Mouse (Mus musculus) spleen, adult 2 months (tissue): ENCODE results near the gene Sec24a.
"Not testable (repeated sequence)": the region's sequence is repeated elsewhere in the genome, so short reads cannot be mapped to it uniquely, and the experiment has no call there.

Experiments used
- CTCF ChIP-seq: fragments of 200-500 bp; IDR thresholded peaks from 2 replicates; pipeline ENCODE4 v1.5.1; 2011; ENCODE audit warnings: mild to moderate bottlenecking, inconsistent platforms; ENCODE audit not compliant: insufficient read depth, insufficient read length, insufficient replicate concordance; ENCODE audit errors: extremely low read depth
- POLR2A ChIP-seq: fragments of 200-500 bp; IDR thresholded peaks from 2 replicates; pipeline ENCODE4 v1.6.1; 2011; ENCODE audit warnings: low read depth, low read length, inconsistent platforms

DNA sequence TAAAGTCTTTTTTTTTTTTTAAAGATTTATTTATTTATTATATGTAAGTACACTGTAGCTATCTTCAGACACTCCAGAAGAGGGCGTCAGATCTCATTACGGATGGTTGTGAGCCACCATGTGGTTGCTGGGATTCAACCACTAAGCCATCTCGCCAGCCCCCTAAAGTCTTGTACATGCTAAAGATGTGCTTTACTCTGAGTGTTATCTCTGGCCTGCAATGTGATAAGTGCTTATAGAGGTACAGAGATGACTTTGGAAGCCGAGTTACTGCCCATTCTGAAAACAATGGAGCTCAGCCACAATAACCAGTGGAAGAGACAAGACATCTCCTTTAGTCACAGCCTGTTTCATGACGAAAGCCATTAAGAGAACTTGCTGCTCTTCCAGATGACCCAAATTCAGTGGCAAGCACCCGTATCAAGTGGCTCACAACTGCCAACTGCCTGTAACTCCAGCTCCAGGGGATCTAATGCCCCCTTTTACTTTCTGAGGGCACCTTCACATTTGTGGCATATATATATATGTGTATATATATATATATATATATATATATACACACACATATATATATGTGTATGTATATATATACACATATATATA is 11.7 kb downstream of the Sec24a start:
- not testable (repeated sequence) for TF ChIP-seq POLR2A, CTCF
